Mouse (Mus musculus) CH12.LX (cell line): ENCODE results near the gene Zfp760.
"Not testable (repeated sequence)": the region's sequence is repeated elsewhere in the genome, so short reads cannot be mapped to it uniquely, and the experiment has no call there.

Source experiments
- CHD2 ChIP-seq: IDR thresholded peaks from 2 replicates; pipeline ENCODE4 v1.6.1; 2011; ENCODE audit warnings: low read length, improper control_type of control experiment
- CTCF ChIP-seq, 2 experiments: IDR thresholded peaks in 1 of 2; conservative IDR thresholded peaks in 1 of 2; 2 replicates each; pipeline ENCODE4 v1.5.1; 2011 to 2012; ENCODE audit warnings: low read depth in 2 of 2, low read length in 2 of 2, improper control_type of control experiment in 1 of 2, inconsistent platforms in 1 of 2, mild to moderate bottlenecking in 1 of 2, moderate library complexity in 1 of 2
- JUND ChIP-seq: conservative IDR thresholded peaks from 2 replicates; pipeline ENCODE4 v1.6.1; 2011; ENCODE audit warnings: low read depth, low read length, improper control_type of control experiment
- KAT2A ChIP-seq: IDR thresholded peaks from 2 replicates; pipeline ENCODE4 v1.6.1; 2012; ENCODE audit warnings: low read length, improper control_type of control experiment, inconsistent platforms; ENCODE audit not compliant: insufficient replicate concordance
- POLR2A ChIP-seq: IDR thresholded peaks from 2 replicates; pipeline ENCODE4 v1.6.1; 2011; ENCODE audit warnings: low read depth, mild to moderate bottlenecking, improper control_type of control experiment, low read length
- SMC3 ChIP-seq: IDR thresholded peaks from 2 replicates; pipeline ENCODE4 v1.6.1; 2011; ENCODE audit warnings: low read depth, low read length, improper control_type of control experiment
- USF1 ChIP-seq: IDR thresholded peaks from 2 replicates; pipeline ENCODE4 v1.6.1; 2014; ENCODE audit warnings: low read depth, mild to moderate bottlenecking, inconsistent platforms, low read length, improper control_type of control experiment
- ZC3H11A ChIP-seq: IDR thresholded peaks from 2 replicates; pipeline ENCODE4 v1.6.1; 2012; ENCODE audit warnings: low read depth, mild to moderate bottlenecking, inconsistent platforms, low read length, improper control_type of control experiment
- ZKSCAN1 ChIP-seq: IDR thresholded peaks from 2 replicates; pipeline ENCODE4 v1.6.1; 2012; ENCODE audit warnings: low read depth, inconsistent platforms, low read length, improper control_type of control experiment, borderline replicate concordance
- ZNF384 ChIP-seq: IDR thresholded peaks from 2 replicates; pipeline ENCODE4 v1.6.1; 2012; ENCODE audit warnings: low read depth, low read length, improper control_type of control experiment, inconsistent platforms

- not testable (repeated sequence) for TF ChIP-seq CTCF (conservative IDR thresholded peaks at IDR 0.05 in 1 of 2, IDR thresholded peaks at IDR 0.05 in 1 of 2; ENCODE audit: low read depth in 2 of 2, low read length in 2 of 2); ZNF384; CHD2; USF1; KAT2A; POLR2A; ZC3H11A; ZKSCAN1; JUND; SMC3
Observed at GRCm38 (mm10) chr17:21730495-21730894, 23.0 kb downstream of the Zfp760 start, which contains the start of gene Zfp229.
